Mouse (Mus musculus) retina, postnatal 7 days (tissue): Measurements from ENCODE around the gene Asic1.

Experiments
- DNase-seq: peaks from one replicate; pipeline ENCODE4 v3.0.0-alpha.2; 2012; ENCODE audit warnings: low read depth, low spot score

Asic1 gene

GRCm38 (mm10) chr15:99663964-99664599 is 6.1 kb upstream of the Asic1 start:
- no peak for DNase-seq

- no peak for DNase-seq
These were observed 5.3 kb upstream of the Asic1 start for GRCm38 (mm10) chr15:99664600-99665451.

- DNase-seq: no peak
These were observed 2.6 kb upstream of the Asic1 start for GRCm38 (mm10) chr15:99667544-99667943.

- peak; percentile 47 for DNase-seq
These were observed 1.3 kb upstream of the Asic1 start for GRCm38 (mm10) chr15:99668881-99669280.

GRCm38 (mm10) chr15:99669392-99669791 is 776 bp upstream of the Asic1 start:
- no peak for DNase-seq

GRCm38 (mm10) chr15:99670964-99671670 is 949 bp downstream of the Asic1 start:
- no peak for DNase-seq

- no peak for DNase-seq
These were observed 1.6 kb downstream of the Asic1 start for GRCm38 (mm10) chr15:99671783-99672182.

- DNase-seq: no peak
These were observed 4.7 kb downstream of the Asic1 start for GRCm38 (mm10) chr15:99674866-99675265.

GRCm38 (mm10) chr15:99677089-99677488 is 6.9 kb downstream of the Asic1 start:
- DNase-seq: no peak

GRCm38 (mm10) chr15:99678063-99678800 is 8.1 kb downstream of the Asic1 start:
- no peak for DNase-seq

- DNase-seq: no peak
These were observed 8.8 kb downstream of the Asic1 start for GRCm38 (mm10) chr15:99679008-99679407.

GRCm38 (mm10) chr15:99682880-99683279 is 12.7 kb downstream of the Asic1 start:
- DNase-seq: no peak

GRCm38 (mm10) chr15:99684156-99684555 is 14.0 kb downstream of the Asic1 start:
- no peak for DNase-seq

- DNase-seq: peak; percentile 56
These were observed 18.5 kb downstream of the Asic1 start for GRCm38 (mm10) chr15:99688712-99689111.

GRCm38 (mm10) chr15:99690924-99691323 is 20.8 kb downstream of the Asic1 start:
- DNase-seq: no peak

- no peak for DNase-seq
These were observed 21.8 kb downstream of the Asic1 start for GRCm38 (mm10) chr15:99691976-99692375.

- no peak for DNase-seq
These were observed 27.1 kb downstream of the Asic1 start for GRCm38 (mm10) chr15:99697309-99697708.

- no peak for DNase-seq
These were observed 28.4 kb downstream of the Asic1 start for GRCm38 (mm10) chr15:99698533-99699085.

GRCm38 (mm10) chr15:99699715-99700114 is 29.5 kb downstream of the Asic1 start:
- no peak for DNase-seq

GRCm38 (mm10) chr15:99700219-99701106 is 30.3 kb downstream of the Asic1 start:
- DNase-seq: no peak
